Mouse (Mus musculus): ENCODE measurements at regions not wholly inside any gene's neighbourhood (a gene's known extent, or its start where the extent isn't known, plus 50 kb on each side); places are given as distances from the start of the nearest gene placed in this dataset.

GRCm38 (mm10) chr2:169125476-169125875 is 170.1 kb upstream of the Zfp64 start:
- DNase-seq, result no peak

DNA sequence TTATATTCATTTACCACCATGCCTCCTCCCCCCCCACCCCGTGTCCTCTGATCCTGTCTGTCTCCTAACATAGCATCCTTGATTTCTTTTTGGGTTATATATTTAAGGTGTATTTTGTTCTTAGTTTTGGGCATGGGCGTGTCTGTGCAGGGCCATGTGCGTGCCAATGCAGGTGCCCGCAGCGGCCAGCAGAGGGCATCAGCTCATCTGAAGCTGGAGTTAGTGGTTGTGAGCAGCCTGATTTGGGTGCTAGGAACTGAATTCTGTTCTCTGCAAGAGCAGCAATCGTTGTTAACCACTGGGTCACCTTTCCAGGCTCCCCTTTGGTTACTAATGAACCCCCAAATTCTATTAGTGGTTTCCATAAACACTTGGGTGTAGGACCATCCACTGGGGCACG is 167.5 kb upstream of the Zfp64 start:
- no peak for DNase-seq

GRCm38 (mm10) chr2:169116841-169117240 is 161.5 kb upstream of the Zfp64 start:
- DNase-seq, result no peak

DNA sequence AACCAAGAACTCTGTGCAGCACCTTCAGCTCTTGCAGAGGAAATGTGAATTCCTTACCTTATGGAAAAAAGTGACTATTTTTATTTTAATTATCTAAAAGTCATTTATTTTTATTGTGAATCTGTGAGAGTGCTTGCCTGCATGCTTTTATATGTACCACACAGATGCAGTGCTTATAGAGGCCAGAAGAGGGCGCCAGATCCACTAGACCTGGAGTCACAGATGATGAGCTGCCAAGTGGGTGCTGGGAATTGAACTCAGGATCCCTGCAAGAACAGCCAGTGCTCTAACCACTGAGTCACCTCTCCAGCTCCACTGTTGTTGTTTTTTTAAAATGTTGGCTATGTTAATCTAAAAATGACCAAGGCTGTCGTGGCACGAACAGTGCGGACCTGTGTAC is 153.7 kb upstream of the Zfp64 start:
- peak; percentile 10 for DNase-seq

GRCm38 (mm10) chr2:169108037-169108436 is 152.7 kb upstream of the Zfp64 start:
- peak; percentile 64 for DNase-seq

DNA sequence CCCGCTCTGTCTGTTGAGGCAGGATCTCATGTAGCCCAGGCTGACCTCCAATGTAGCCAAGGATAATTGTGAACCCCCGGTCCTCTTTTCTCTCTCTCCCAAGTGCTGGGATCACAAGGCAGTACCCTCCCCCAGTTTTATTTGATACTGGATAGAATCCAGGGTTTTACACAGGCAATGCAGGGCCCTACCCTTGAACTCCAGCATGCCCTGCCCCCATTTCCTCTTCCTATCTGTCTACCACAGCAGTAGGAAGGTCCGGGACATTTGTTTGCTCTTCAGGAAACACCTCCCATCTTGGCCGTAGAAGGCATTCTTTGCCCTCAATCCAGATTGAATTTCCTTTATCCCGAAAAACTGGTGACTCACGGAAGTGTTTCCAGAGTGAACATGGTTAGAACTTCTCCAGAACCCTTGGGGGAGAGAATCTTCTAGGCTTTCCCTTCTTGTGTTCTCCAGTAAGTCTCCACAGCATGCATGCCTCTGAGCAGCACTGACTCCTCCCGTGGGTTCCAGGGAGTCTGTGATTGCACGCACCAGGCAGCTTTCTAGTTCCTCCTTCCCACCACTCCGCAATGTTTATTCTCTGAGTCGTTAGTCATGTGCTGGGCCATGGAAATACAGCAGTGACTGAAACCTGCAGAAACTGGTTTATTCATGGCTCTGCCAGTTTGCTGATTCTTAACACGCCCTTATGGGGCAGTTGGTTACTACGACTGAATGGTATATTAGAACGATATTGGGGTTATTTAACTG is 146.3 kb upstream of the Zfp64 start:
- DNase-seq, result no peak

DNA sequence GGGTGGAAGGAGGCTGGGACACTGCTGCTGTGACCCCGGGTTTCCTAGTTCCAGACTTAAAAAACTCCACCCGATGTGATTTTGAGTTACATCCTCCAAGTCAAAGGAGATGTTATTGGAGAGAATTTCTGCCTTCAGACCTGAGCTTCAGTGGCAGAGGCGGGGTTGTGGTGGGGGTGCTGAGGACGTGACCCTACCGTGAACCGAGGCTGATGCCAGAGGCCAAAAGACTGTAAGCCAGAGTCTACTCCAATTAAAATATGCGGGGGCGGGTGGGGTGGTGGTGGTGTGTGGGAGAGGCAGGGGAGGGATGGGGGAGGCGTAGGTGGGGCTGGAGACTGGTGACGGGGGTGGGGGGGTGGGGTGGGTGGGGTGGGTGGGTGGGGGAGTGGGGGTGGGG is 145.1 kb upstream of the Zfp64 start:
- DNase-seq, result no peak

GRCm38 (mm10) chr2:169099678-169100077 is 144.3 kb upstream of the Zfp64 start:
- DNase-seq, result no peak

GRCm38 (mm10) chr2:169098591-169098990 is 143.2 kb upstream of the Zfp64 start:
- DNase-seq, result no peak

- DNase-seq, result no peak
Observed at GRCm38 (mm10) chr2:169094011-169094754, 138.8 kb upstream of the Zfp64 start.

DNA sequence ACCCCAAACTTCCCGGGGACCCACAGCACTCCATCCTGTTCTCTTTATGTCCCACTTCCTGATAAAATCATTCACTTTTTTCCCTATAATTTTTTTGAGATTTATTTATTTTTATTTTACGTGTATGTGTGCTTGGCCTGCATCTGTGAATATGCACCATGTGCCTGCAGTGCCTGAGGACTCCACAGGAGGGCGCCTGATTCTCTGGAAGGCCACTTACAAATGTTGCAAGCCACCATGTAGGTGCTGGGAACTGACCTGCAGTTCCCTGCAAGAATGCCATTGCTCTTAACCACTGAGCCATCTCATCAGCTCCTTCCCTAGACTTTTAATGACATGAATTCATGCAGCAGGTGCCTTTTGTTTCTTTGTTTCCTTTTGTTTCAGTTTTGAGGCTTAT is 134.9 kb upstream of the Zfp64 start:
- DNase-seq, result no peak

GRCm38 (mm10) chr2:169088870-169089484 is 133.6 kb upstream of the Zfp64 start:
- no peak for DNase-seq

- no peak for DNase-seq
Observed at GRCm38 (mm10) chr2:169088301-169088700, 132.9 kb upstream of the Zfp64 start.

GRCm38 (mm10) chr2:169071267-169071666 is 115.9 kb upstream of the Zfp64 start:
- no peak for DNase-seq

GRCm38 (mm10) chr2:169065166-169065698 is 109.8 kb upstream of the Zfp64 start:
- DNase-seq, result no peak

DNA sequence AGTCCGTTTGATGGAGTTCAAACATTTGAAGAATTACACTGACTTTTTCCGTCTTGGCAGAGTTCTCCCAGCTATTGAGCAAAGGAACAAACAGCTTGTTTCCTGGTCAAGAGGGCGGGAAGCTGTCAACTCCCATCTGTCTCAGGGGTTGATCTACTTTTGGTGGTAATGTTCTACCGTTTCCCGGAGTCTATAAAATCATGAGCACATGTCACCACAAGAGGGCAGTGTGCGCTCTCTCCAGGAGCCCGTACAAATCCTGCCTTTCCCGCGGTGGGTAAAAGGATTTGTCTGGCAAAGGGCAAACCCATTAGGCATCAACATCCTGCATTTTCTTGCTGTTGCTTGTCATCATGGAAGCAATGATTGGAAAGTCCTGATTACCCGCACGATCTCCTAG is 106.1 kb upstream of the Zfp64 start:
- peak; percentile 87 for DNase-seq

DNA sequence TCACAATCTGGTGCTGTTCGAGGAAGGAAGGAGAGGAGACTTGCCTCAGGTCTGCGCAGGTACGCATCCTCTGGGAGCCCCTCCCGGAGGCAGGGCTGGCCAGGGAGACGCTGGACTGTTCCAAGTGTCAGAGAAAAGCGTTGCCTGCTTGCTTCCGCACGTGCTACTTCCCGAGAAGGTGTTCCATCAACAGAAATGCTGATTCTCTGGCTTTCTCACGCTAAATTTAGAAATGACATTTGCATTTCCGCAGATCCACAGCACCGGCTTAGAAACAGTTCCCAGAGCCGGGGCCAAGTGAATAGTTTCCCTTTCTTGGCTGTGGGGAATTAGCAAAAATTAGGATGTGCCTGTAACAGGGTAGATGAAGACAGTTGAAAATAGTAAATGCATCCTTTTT is 105.1 kb upstream of the Zfp64 start:
- peak; percentile 12 for DNase-seq

GRCm38 (mm10) chr2:169057831-169058230 is 102.4 kb upstream of the Zfp64 start:
- DNase-seq, result no peak

DNA sequence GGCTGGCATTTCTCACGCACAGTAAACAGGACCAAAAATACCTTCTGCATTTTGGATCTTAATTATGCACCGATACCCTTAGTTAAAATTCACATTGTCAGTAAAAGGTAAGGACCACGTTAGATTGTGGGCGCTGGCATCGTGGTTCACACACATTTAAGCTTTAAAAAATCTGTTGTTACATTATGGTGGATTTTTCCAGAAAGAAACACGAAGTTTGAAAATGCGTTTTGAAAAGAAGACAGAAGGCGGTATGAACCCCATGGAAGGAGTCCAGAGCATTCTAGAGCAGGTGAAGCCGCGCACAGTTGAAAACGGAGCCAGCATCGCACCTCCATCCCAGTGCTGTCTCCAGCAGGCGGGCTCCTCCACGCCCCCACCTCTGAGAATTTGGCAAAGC is 94.6 kb upstream of the Zfp64 start:
- DNase-seq, result no peak

GRCm38 (mm10) chr2:169041748-169042147 is 86.4 kb upstream of the Zfp64 start:
- no peak for DNase-seq

DNA sequence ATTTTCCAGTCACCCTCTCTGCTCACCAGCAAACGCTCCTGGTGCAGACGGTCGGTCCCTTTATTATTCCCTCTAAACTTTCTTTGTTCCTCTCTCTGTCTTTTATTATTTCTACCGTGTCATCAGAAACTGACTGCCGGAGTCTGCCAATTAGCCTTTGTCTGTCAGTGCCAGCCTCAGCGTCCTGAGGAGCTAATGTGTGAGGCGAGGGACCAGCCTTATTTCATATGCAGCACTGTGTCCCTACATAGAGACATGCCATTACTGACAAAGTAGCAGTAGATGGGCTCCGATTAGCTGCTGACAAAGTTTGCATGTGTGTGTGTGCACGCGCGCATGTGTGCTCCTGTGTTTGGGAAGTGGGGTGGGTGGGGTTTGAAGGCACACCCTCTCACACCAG is 82.6 kb upstream of the Zfp64 start:
- DNase-seq, result no peak

GRCm38 (mm10) chr2:169037519-169037918 is 82.1 kb upstream of the Zfp64 start:
- no peak for DNase-seq

DNA sequence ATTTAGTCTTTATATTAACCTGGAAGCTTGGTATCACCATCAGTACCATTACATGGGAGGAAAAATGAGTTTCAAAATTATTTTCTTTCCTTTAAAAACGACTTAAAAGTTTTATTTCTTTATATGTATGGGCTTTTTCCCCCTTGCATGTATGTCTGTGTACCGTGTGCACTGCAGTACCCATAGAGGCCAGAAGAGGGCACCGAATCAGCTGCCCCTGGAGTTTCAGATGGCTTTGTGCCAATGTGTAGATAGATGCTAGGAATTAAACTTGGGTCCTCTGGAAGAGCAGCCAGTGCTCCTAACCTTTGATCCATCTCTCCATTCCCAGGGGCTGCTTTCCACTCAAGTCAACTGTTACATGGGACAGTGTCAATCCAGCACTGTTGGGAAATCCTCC is 79.9 kb upstream of the Zfp64 start:
- DNase-seq, result peak; percentile 37

Data from adrenal gland, postnatal 14 days (tissue).